Mouse (Mus musculus): ENCODE data around the gene Tbc1d16. TPM values are rescaled to one million over a fixed set of nuclear protein-coding genes. Genes with fewer than 3 reads are reported as not detected.

Gene Tbc1d16
- total RNA-seq, 2 experiments from 2014 or later, result 60.5 to 63.4 TPM

GRCm38 (mm10) chr11:119139026-119139425, 89.3 kb downstream of the Tbc1d16 start:
- DNase-seq, result no peak

GRCm38 (mm10) chr11:119138205-119138604, 90.1 kb downstream of the Tbc1d16 start:
- no peak for DNase-seq

- peak; percentile 40 for DNase-seq
These were observed 93.7 kb downstream of the Tbc1d16 start for GRCm38 (mm10) chr11:119134586-119134985.

- DNase-seq, result peak; percentile 77
These were observed 94.7 kb downstream of the Tbc1d16 start for GRCm38 (mm10) chr11:119133437-119134221.

- no peak for DNase-seq
These were observed 95.9 kb downstream of the Tbc1d16 start for GRCm38 (mm10) chr11:119132198-119133035.

- no peak for DNase-seq
These were observed 98.1 kb downstream of the Tbc1d16 start for GRCm38 (mm10) chr11:119130081-119130765.

- no peak for DNase-seq
These were observed 98.8 kb downstream of the Tbc1d16 start for GRCm38 (mm10) chr11:119129281-119130058.

GRCm38 (mm10) chr11:119128668-119129280, 99.5 kb downstream of the Tbc1d16 start:
- DNase-seq, result no peak

GRCm38 (mm10) chr11:119127686-119128473, 100.4 kb downstream of the Tbc1d16 start:
- DNase-seq, result peak; percentile 88

GRCm38 (mm10) chr11:119127147-119127546, 101.2 kb downstream of the Tbc1d16 start:
- DNase-seq, result no peak

GRCm38 (mm10) chr11:119125929-119126861, 102.1 kb downstream of the Tbc1d16 start:
- DNase-seq, result peak; percentile 91

GRCm38 (mm10) chr11:119124536-119124935, 103.8 kb downstream of the Tbc1d16 start:
- DNase-seq, result peak; percentile 72

GRCm38 (mm10) chr11:119123522-119124319, 104.6 kb downstream of the Tbc1d16 start:
- DNase-seq, result no peak

GRCm38 (mm10) chr11:119122396-119122795, 105.9 kb downstream of the Tbc1d16 start:
- DNase-seq, result no peak

GRCm38 (mm10) chr11:119118905-119119304, 109.4 kb downstream of the Tbc1d16 start:
- no peak for DNase-seq

- DNase-seq, result no peak
These were observed 110.4 kb downstream of the Tbc1d16 start for GRCm38 (mm10) chr11:119117945-119118344.

GRCm38 (mm10) chr11:119116992-119117391, 111.3 kb downstream of the Tbc1d16 start:
- no peak for DNase-seq

- no peak for DNase-seq
These were observed 115.6 kb downstream of the Tbc1d16 start for GRCm38 (mm10) chr11:119112721-119113120.

GRCm38 (mm10) chr11:119111345-119111744, 117.0 kb downstream of the Tbc1d16 start:
- no peak for DNase-seq
